Mouse (Mus musculus) neural tube, embryonic 14.5 days (tissue): ENCODE results near the gene Aurkb. TPM values are rescaled to one million over a fixed set of nuclear protein-coding genes. Genes with fewer than 3 reads are reported as not detected.

Experiments
- ATAC-seq: fragments of 200-750 bp; cut with Nextera tagmentation; 2 replicates; pipeline ENCODE4 v1.8.0; 2017; ENCODE audit warnings: low read depth, mild to moderate bottlenecking, moderate TSS enrichment, moderate library complexity
- H3K27ac ChIP-seq: fragments of 300-500 bp; sonication (generic); 2 replicates; pipeline ENCODE4 v1.5.1; 2014; ENCODE audit warnings: low read depth, mild to moderate bottlenecking, control low read depth, low read length, moderate library complexity, mixed read lengths
- H3K27me3 ChIP-seq: fragments of 300-500 bp; sonication (generic); 2 replicates; pipeline ENCODE4 v1.6.1; 2014; ENCODE audit warnings: low read length; ENCODE audit not compliant: control insufficient read depth, insufficient read depth
- H3K36me3 ChIP-seq: fragments of 300-500 bp; sonication (generic); 2 replicates; pipeline ENCODE4 v1.6.1; 2014; ENCODE audit warnings: low read length, mixed read lengths; ENCODE audit not compliant: control insufficient read depth, insufficient read depth
- H3K4me1 ChIP-seq: fragments of 300-500 bp; sonication (generic); 2 replicates; pipeline ENCODE4 v1.6.1; 2014; ENCODE audit warnings: low read length; ENCODE audit not compliant: control insufficient read depth, insufficient read depth
- H3K4me2 ChIP-seq: fragments of 300-500 bp; sonication (generic); 2 replicates; pipeline ENCODE4 v1.6.1; 2014; ENCODE audit warnings: mild to moderate bottlenecking, low read depth, low read length, control low read depth
- H3K4me3 ChIP-seq: fragments of 300-500 bp; sonication (generic); 2 replicates; pipeline ENCODE4 v1.5.1; 2014; ENCODE audit warnings: low read depth, low read length, control low read depth, mixed read lengths
- H3K9ac ChIP-seq: fragments of 300-500 bp; sonication (generic); replicated peaks from 2 replicates; pipeline ENCODE4 v1.6.1; 2014; ENCODE audit warnings: low read depth, mild to moderate bottlenecking, control low read depth, low read length, mixed read lengths
- H3K9me3 ChIP-seq: fragments of 300-500 bp; sonication (generic); 2 replicates; pipeline ENCODE4 v1.6.1; 2016; ENCODE audit warnings: low read length; ENCODE audit not compliant: control insufficient read depth
- WGBS: fragments of 180-500 bp; shearing (Covaris S2); extraction: QIAGEN DNeasy Blood & Tissue Kit; methylation state at CpG from one replicate; pipeline ENCODE4 v1.1.7; 2014; 5-methylcytosine and 5-hydroxymethylcytosine counted together
- polyA plus RNA-seq: library from polyadenylated mRNA; unstranded; fragments of >200 nt; fragmentation: Nextera tagmentation; extraction: Ambion mirVana; gene quantifications from 2 replicates; pipeline ENCODE4 v1.2.1, GENCODE M21; 2014

Gene Aurkb
- polyA plus RNA-seq, 1 experiment from 2014 or later: 8.7 TPM

DNA sequence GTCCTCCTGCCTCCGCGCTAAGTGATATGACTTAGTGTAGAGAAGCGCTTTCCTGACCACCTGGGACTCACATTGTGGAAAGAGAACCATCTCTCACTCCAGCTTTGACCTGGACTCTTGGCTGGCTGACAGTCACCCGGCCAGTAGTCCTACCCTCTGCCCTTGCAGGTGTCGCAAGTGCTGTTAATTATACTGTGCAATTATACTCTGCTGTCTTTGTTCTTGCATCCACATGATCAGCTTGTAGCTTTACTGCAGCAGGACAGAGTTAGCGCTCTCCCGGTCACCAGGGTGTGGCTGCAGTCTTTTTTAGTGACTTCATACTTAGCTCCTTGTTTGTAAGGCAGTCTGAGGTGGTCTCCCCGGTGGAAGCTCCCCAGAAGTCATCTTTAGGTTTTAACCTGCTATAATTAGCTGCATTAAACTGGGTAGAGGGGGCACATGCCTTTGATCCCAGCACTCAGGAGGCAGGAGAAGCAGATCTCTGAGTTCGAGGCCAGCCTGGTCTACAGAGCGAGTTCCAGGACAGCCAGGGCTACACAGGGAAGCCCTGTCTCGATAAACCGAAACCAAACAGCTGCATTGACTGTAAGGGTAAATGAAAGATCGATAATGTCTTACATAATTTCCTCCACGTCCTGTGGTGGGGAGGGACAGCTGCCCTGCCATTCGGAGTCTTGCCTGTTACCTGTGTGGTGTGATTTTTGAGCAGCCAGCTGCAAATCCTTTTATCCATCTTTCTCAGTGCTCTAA is 34.8 kb downstream of the Aurkb start:
- H3K4me1 ChIP-seq: no peaks in the 10 kb centered on the region
- H3K36me3 ChIP-seq: no peaks in the 10 kb centered on the region
- no peak for ATAC-seq
- H3K27me3 ChIP-seq: no peaks in the 10 kb centered on the region
- no peak overlapping the region for H3K4me3 ChIP-seq
- no peak overlapping the region for H3K4me2 ChIP-seq
- no peaks in the 10 kb centered on the region for H3K9me3 ChIP-seq
- H3K9ac ChIP-seq: no peak overlapping the region
- H3K27ac ChIP-seq: no peak overlapping the region
- 77% methylated on average over 15 of the region's 15 CpGs for WGBS

DNA sequence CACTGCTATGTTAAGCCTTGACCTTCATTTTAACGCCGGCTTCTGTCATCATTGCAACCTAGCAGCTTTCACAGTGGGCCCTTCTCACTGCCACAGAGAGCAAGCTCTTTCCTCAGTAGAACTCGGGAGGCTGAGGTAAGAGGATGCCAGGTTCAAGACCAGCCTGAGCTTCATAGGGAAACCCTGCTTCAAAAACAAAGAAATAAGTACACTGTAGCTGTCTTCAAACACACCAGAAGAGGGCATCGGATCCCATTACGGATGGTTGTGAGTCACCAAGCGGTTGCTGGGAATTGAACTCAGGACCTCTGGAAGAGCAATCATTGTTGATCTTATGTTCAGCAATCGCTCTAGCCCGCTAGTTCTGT is 35.4 kb downstream of the Aurkb start:
- Histone ChIP-seq H3K27me3 (no peaks in the 10 kb centered on the region), H3K9ac (no peak overlapping the region), H3K9me3 (no peaks in the 10 kb centered on the region), H3K36me3 (no peaks in the 10 kb centered on the region), H3K4me2 (no peak overlapping the region), H3K27ac (no peak overlapping the region), H3K4me1 (no peaks in the 10 kb centered on the region), H3K4me3 (no peak overlapping the region)
- ATAC-seq: no peak
- WGBS: 91% methylated on average over 8 of the region's 8 CpGs

GRCm38 (mm10) chr11:69081613-69082012 is 36.2 kb downstream of the Aurkb start:
- no peaks in the 10 kb centered on the region for H3K9me3 ChIP-seq
- no peak overlapping the region for H3K27ac ChIP-seq
- ATAC-seq: no peak
- H3K9ac ChIP-seq: no peak overlapping the region
- H3K4me2 ChIP-seq: no peak overlapping the region
- no peak overlapping the region for H3K4me3 ChIP-seq
- H3K4me1 ChIP-seq: no peaks in the 10 kb centered on the region
- no peaks in the 10 kb centered on the region for H3K27me3 ChIP-seq
- WGBS: 90% methylated on average over 7 of the region's 7 CpGs
- H3K36me3 ChIP-seq: no peaks in the 10 kb centered on the region

DNA sequence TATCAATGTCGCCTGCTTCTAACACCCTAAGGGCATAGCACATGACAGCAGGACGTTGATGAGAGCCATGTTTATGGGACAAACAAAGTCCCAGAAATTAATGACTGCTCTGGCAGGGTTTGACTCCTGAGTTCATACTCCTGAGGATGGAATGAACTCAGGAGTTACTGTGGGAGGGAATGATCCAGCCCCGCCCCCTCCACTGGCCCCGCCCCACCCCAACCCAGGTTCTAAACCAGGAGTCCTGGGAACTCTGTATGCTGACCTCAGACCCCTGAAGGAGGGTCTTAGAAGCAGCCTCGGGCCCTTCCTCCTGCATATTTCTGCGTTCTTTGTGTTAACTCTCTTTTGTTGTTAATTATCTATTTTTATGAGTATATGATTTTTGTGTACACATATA is 40.2 kb downstream of the Aurkb start:
- Histone ChIP-seq H3K27me3 (no peaks in the 10 kb centered on the region), H3K4me1 (peaks cover 17% of the 10 kb centered on the region), H3K27ac (no peak overlapping the region), H3K9me3 (no peaks in the 10 kb centered on the region), H3K4me2 (no peak overlapping the region), H3K9ac (no peak overlapping the region), H3K36me3 (0 out of 2 replicates have a peak, but pooled peaks cover 3% of the 10 kb centered on the region), H3K4me3 (no peak overlapping the region)
- ATAC-seq: no peak
- 68% methylated on average over 6 of the region's 6 CpGs for WGBS

DNA sequence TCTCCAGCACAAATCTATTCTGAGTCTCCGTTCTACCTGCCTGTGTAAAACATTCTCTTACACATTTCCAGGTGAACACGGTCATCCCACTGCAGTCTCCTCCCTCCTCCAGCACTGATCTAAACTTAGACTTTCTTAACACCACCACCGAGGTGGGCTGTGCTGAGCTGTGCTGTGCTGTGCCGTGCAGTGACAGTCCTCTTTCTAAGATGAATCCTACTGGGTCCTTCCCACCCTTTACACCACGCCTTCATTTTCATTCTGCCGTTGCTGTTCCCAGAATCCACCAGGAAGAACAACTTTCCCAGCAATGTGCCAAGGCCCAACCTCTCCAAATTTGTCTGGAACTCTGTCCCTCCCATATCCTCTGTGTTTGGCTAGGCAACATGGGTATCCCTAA is 40.9 kb downstream of the Aurkb start:
- H3K4me3 ChIP-seq: no peak overlapping the region
- H3K9me3 ChIP-seq: no peaks in the 10 kb centered on the region
- ATAC-seq: no peak
- H3K4me1 ChIP-seq: peaks cover 20% of the 10 kb centered on the region
- H3K4me2 ChIP-seq: no peak overlapping the region
- no peak overlapping the region for H3K27ac ChIP-seq
- H3K27me3 ChIP-seq: no peaks in the 10 kb centered on the region
- no peak overlapping the region for H3K9ac ChIP-seq
- 0 out of 2 replicates have a peak, but pooled peaks cover 3% of the 10 kb centered on the region for H3K36me3 ChIP-seq
- WGBS: 72% methylated on average over 6 of the region's 6 CpGs

- H3K4me2 ChIP-seq: no peak overlapping the region
- H3K9me3 ChIP-seq: no peaks in the 10 kb centered on the region
- WGBS: 32% methylated on average over 4 of the region's 4 CpGs
- H3K9ac ChIP-seq: no peak overlapping the region
- H3K36me3 ChIP-seq: 0 out of 2 replicates have a peak, but pooled peaks cover 8% of the 10 kb centered on the region
- H3K27ac ChIP-seq: peak overlapping the region; percentile 95; the same call in 1 of the 2 replicates
- no peak for ATAC-seq
- H3K4me3 ChIP-seq: no peak overlapping the region
- peaks cover 20% of the 10 kb centered on the region for H3K4me1 ChIP-seq
- no peaks in the 10 kb centered on the region for H3K27me3 ChIP-seq
Observed at GRCm38 (mm10) chr11:69087082-69087481, 41.6 kb downstream of the Aurkb start.

- Histone ChIP-seq H3K4me1 (peaks cover 20% of the 10 kb centered on the region), H3K36me3 (0 out of 2 replicates have a peak, but pooled peaks cover 8% of the 10 kb centered on the region), H3K9ac (no peak overlapping the region), H3K4me3 (no peak overlapping the region), H3K27ac (peak overlapping the region; percentile 95), H3K4me2 (peak overlapping the region; percentile 98), H3K27me3 (no peaks in the 10 kb centered on the region), H3K9me3 (no peaks in the 10 kb centered on the region)
- ATAC-seq: no peak
- 60% methylated on average over 2 of the region's 2 CpGs for WGBS
Observed at GRCm38 (mm10) chr11:69087597-69087996, 42.1 kb downstream of the Aurkb start.

DNA sequence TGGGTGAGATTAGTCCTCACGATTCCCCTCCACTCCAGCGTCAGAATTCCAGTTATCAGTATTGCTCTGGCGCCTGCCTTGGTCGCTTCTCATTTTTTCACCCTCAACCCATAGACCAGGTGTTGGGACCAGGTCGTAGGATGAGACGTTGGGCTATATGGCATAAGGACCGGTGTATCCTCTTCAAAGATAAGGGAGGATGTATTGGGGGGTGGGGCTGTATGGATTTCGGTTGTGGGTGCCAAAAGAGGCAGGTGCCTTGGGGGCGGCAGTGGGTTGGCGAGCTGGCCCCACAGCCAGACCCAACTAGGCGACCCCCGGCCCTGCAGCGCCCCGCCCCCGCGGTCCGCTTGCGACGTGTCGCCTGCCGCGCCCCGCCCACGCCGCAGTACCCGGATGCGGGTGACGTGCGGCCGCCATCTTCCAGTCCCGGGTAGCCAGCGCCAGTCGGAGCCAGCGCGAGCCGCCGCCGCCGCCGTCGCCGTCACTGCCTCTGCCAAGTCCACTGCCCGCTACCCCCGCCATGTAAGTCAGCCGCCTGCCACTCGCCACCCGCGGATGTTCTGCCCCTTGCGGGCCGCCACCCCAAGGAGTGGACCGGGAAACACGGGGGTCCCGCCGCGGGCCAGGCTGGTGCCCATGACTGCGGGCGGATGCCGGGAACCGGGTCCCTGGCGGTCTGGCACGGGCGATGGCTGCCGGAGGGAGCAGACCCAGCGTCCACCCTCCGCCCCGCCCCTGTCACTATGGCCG is 42.8 kb downstream of the Aurkb start, which contains the start of gene Vamp2:
Gene Vamp2 (plus strand): TSS at position 388 of the 753 bp plus-strand sequence.
- Histone ChIP-seq H3K9ac (peak within 1 kb of the TSS; percentile 100), H3K27me3 (no peaks in the 10 kb centered on the region), H3K36me3 (0 out of 2 replicates have a peak, but pooled peaks cover 8% of the 10 kb centered on the region), H3K9me3 (no peaks in the 10 kb centered on the region), H3K27ac (peak within 1 kb of the TSS; percentile 95), H3K4me3 (peak within 1 kb of the TSS; percentile 100), H3K4me1 (peaks cover 20% of the 10 kb centered on the region), H3K4me2 (peak within 1 kb of the TSS; percentile 98)
- under 1% methylated on average over 55 of the region's 67 CpGs for WGBS
- peak; percentile 84 for ATAC-seq
